Mouse (Mus musculus) heart, adult 10 weeks (tissue): ENCODE measurements around the gene Fpr1. TPM values are rescaled to one million over a fixed set of nuclear protein-coding genes. Genes with fewer than 3 reads are reported as not detected.

ENCODE experiments used
- polyA plus RNA-seq: library from polyadenylated mRNA; stranded (reverse); fragments of 350-450 nt; fragmentation: Illumina TruSeq; extraction: RNeasy Lipid Tissue Mini Kit (QIAGEN cat#74804); gene quantifications from one replicate; pipeline ENCODE4 v1.2.3, GENCODE M21; 2014; ENCODE audit warnings: low read depth, low replicate concordance

The Fpr1 gene
- not detected for polyA plus RNA-seq

GRCm38 (mm10) chr17:17883840-17884239 lies at the start of gene Fpr1:
TSS of gene Fpr1 (minus strand) at chr17:17883940.

GRCm38 (mm10) chr17:17887774-17888248 lies 4.1 kb upstream of the Fpr1 start, which contains the start of the genes Fpr2 and Fpr3:
TSS of gene Fpr2 (plus strand) at chr17:17887824.
TSS of gene Fpr3 (plus strand) at chr17:17887852.

GRCm38 (mm10) chr17:17855064-17855838 lies 28.5 kb downstream of the Fpr1 start, which contains the start of gene Has1:
TSS of gene Has1 (minus strand) at chr17:17855205.

GRCm38 (mm10) chr17:17826751-17827657 lies 56.7 kb downstream of the Fpr1 start, which contains the start of gene Spaca6:
TSS of gene Spaca6 (plus strand) at chr17:17827158.

Other genes with a start within 250 kb of the Fpr1 start
- gene Vmn2r90, start 180.2 kb downstream of the Fpr1 start, polyA plus RNA-seq: not detected
- 20.5 TPM for gene Spaca6, start 56.8 kb downstream of the Fpr1 start, polyA plus RNA-seq
- gene Has1, start 28.7 kb downstream of the Fpr1 start, polyA plus RNA-seq: 0.76 TPM
- gene Fpr2, start 3.9 kb upstream of the Fpr1 start, polyA plus RNA-seq: 0.71 TPM
- not detected for gene Fpr3, start 3.9 kb upstream of the Fpr1 start, polyA plus RNA-seq
- gene Fpr-rs4, start 137.8 kb upstream of the Fpr1 start, polyA plus RNA-seq: not detected
- gene Vmn2r124, start 165.5 kb upstream of the Fpr1 start, polyA plus RNA-seq: not detected
- not detected for gene Vmn2r91, start 201.1 kb upstream of the Fpr1 start, polyA plus RNA-seq